Mouse (Mus musculus): ENCODE measurements around the gene Tmem214.
"Not testable (repeated sequence)": the region's sequence is repeated elsewhere in the genome, so short reads cannot be mapped to it uniquely, and the experiment has no call there.

The Tmem214 gene

DNA sequence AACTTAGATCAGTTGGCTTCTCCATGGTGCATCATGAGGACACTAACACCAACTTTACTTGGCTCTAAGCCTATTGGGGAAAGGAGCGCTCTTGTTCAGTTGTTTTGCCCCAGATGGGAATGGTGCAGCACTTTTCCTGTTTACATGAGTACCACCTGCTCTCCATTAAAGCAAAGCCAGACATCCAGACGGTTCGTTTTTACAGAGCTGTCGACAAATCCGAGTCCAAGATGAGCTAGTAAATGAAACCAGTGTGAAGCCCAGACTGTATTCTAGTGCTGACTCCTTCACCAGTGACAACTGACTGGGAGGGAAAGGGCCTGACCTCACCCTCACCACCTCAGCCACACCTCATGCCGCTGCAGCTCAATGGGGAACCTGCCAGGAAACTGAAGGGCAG, 10.8 kb downstream of the Tmem214 start:
- DNase-seq (ENCODE audit: low spot score): no peak

DNA sequence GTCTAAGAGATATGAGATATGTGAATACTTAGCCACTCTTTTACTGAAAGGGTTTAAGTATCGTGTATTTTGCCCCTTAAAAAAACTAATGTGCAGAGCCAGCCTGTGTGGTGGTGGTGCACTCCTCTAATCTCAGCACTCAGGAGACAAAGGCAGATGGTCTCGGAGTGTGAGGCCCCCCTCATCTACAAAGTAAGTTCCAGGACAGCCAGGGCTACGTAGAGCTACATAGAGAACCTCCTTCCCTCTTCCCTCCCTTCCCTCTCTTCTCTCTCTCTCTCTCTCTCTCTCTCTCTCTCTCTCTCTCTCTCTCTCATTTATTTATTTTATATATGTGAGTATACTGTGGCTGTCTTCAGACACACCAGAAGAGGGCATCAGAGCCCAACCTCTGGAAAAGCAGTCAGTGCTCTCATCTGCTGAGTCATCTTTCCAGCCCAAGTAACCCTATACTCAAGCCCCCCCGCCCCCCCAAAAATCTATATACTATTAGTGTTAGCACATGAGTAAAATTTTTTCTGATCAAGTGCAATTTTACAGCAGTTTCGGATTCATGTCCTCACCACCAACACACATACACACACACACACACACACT, 11.6 kb downstream of the Tmem214 start:
- DNase-seq (ENCODE audit: low spot score): no peak

- not testable (repeated sequence) for DNase-seq (ENCODE audit: low spot score)
These were observed 14.0 kb downstream of the Tmem214 start for GRCm38 (mm10) chr5:30881839-30882238.

- DNase-seq (ENCODE audit: low spot score): no peak
These were observed 18.4 kb downstream of the Tmem214 start for GRCm38 (mm10) chr5:30886209-30886608.

DNA sequence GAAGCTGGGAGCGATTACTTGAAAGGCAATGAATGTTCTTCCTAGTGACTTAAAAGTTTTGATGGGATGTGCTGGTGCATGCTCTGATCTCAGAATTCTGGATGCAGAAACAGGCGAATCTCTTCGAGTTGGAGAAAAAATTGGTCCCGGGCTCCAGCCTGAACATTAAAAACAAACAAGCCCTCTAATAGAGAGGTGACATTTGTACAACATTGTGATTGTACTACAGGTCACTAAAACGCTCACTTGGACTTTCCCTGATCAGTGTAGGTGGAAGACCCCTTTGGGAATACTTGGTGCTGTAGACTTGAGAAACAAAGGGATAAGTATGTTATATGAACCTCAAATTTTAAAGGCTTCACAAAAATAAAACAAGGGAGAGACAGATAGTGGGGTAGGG, 18.9 kb downstream of the Tmem214 start:
- no peak for DNase-seq (ENCODE audit: low spot score)

GRCm38 (mm10) chr5:30887331-30887761, 19.5 kb downstream of the Tmem214 start:
- DNase-seq (ENCODE audit: low spot score): peak; percentile 79

GRCm38 (mm10) chr5:30887858-30888336, 20.1 kb downstream of the Tmem214 start:
- peak; percentile 97 for DNase-seq (ENCODE audit: low spot score)

- DNase-seq (ENCODE audit: low spot score): peak; percentile 93
These were observed 20.7 kb downstream of the Tmem214 start, which contains the start of gene Agbl5 for GRCm38 (mm10) chr5:30888337-30889087. Gene Agbl5, plus strand, starts transcription at chr5:30888694.

GRCm38 (mm10) chr5:30889088-30889754, 21.4 kb downstream of the Tmem214 start:
- no peak for DNase-seq (ENCODE audit: low spot score)

- no peak for DNase-seq (ENCODE audit: low spot score)
These were observed 22.6 kb downstream of the Tmem214 start for GRCm38 (mm10) chr5:30890375-30890774.

GRCm38 (mm10) chr5:30901860-30902259, 34.0 kb downstream of the Tmem214 start:
- DNase-seq (ENCODE audit: low spot score): no peak

DNA sequence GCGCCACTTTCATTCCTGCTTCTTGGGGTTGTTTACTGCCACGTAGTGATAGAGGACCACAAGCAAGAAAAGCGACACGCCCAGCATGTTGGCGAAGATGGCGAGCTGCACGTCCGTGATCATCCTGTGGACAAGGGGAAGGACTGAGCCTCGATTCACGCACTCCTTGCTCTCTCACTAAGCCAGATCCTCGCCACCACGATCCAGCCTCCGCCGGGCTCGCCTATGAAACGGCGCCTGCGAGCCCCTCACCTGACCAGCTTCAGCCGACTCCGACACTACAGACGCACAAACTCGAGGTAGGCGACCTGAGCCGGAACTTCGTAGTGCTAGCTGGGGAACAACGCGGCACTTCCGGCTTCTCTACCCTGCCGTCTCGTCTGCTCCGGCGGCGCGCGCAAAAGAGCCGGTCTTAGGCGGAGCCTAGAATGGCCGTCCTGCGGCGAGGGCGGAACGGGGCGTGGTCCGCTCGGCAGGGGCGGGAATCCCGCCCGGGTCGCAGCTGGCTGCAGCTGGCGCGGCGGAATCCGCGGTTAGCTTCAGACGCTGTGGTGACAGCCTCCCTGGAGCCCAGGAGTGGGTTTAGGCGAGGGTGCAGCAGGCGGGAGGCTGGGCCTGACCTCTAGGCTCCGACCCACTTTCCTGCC, 39.7 kb downstream of the Tmem214 start, which contains the start of gene Ost4:
Gene Ost4, minus strand, starts transcription at position 376 of the 647 bp plus-strand sequence.
- peak; percentile 95 for DNase-seq (ENCODE audit: low spot score)

- peak; percentile 80 for DNase-seq (ENCODE audit: low spot score)
These were observed 40.9 kb downstream of the Tmem214 start for GRCm38 (mm10) chr5:30908426-30909299.

DNA sequence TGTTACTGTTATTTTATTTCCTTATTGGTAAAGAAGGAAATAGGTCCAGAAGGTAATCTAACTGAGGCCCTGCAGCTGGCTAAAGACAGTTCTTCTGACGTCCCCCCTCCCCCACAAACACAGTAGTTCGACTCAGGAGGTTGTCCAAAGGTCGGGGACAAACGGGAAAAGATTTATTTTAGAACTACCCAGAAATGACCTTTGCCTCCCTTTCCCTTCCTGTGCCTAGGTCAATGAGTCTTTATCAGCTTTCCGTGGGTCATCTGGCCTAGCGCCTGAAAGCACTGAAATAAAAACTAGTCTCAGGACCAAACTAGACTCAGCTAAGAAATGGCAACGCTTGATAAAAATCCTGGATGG, 41.5 kb downstream of the Tmem214 start:
- no peak for DNase-seq (ENCODE audit: low spot score)

- DNase-seq (ENCODE audit: low spot score): no peak
These were observed 42.1 kb downstream of the Tmem214 start for GRCm38 (mm10) chr5:30909863-30910262.

DNA sequence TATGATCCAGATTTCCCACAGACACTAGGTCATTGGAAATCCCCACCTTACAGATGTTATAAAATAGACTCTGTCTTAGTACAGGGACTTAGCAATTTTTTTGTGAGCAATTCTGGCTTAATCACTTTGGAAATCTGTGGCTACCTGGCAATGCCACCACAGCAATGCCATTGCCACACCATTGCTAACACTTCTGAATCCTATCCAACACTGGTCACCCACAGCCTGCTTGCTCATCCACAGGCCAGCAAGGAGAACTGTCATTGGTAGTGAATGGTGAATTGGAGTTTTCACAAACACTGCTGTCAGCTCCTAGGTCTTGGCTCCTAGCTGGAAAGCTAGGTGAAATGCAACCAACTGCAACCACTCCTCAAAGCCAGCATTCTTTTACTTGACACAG, 42.7 kb downstream of the Tmem214 start:
- no peak for DNase-seq (ENCODE audit: low spot score)

GRCm38 (mm10) chr5:30912156-30912555, 44.3 kb downstream of the Tmem214 start:
- peak; percentile 28 for DNase-seq (ENCODE audit: low spot score)

GRCm38 (mm10) chr5:30913060-30913841, 45.4 kb downstream of the Tmem214 start, which contains the start of gene Emilin1:
Gene Emilin1, plus strand, starts transcription at chr5:30913402.
- DNase-seq (ENCODE audit: low spot score): peak; percentile 85

DNA sequence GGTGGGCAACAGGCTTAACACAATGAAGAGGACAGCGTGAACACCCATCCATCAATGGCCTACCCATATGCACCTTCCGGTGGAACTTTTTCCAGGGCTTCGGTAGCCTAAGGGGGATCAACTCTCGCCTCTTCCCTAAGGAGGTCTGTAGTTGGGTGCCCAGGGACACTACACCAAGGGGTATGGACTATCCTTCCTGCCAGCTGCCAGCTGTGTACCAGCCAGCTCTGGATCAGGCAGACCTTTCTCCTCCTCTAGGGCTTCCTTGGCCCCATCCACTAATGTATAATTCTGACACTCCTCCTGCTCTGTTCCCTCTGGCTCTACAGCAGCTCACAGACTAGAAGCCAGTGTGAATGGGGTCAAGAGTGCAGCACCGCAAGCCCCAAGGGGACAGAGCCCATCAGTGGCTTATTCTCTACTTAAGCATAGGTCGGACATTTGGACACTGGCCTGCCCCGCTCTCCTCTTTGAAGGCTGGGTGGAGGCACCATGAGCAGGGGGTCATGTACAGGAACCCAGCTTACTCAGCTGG, 46.4 kb downstream of the Tmem214 start:
- DNase-seq (ENCODE audit: low spot score): peak; percentile 14

- no peak for DNase-seq (ENCODE audit: low spot score)
These were observed 47.0 kb downstream of the Tmem214 start for GRCm38 (mm10) chr5:30914849-30915248.
